Mouse (Mus musculus): ENCODE data around the gene C2. TPM values are rescaled to one million over a fixed set of nuclear protein-coding genes. Genes with fewer than 3 reads are reported as not detected.

Gene C2
- total RNA-seq, 4 experiments from 2014 or later, result 0.73 to 2.3 (median 2.2) TPM

DNA sequence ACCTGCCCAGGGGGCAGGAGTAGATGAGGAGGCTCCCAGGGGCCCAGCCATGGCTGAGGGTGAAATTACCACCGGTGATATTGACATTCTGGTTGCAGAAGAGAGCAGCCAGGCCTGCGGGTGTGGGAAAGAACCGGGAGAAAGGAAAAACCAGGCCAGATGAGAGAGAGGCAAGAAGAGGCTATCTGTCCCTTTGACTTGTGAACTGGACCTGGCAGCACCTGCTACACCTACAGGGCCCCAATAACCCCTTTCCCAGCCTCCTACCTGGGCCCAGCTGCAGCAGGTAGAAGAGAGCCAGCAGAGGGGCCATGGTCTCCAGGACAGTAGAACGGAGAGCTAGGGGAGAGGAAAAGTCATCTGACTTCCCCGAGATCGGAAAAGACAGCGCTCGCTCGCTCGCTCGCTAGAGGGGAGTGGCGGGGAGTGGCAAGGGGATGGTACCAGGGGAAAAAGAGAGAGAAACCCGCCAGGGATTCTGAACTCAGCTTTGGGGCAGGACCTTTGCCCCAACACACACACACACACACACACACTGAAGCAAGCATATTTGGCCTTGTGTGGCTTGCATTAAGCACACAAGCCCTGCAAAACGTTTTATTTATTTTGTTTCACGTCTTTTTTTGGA is 16.3 kb downstream of the C2 start, which contains the start of gene Gm20547:
TSS of gene Gm20547 (minus strand) at position 360 of the 628 bp plus-strand sequence.
- DNase-seq (ENCODE audit: low spot score in 2 of 2), result no peak

DNA sequence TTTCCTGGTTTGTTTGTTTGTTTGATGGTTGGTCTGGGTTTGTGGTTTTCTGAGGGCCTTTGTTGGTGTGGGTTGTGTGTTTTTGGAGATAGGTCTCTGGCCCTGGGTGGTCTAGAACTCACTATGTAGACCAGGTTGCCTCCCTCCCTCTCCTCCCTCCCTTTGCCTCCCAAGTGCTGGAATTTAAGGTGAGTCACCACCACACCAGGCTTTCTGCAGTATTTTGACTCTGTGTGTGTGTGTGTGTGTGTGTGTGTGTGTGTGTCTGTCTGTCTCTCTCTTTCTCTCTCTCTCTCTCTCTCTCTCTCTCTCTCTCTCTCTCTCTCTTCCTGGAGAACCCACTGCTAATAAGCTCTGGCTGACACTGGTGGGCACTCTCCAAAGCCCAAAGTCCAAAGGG is 16.9 kb downstream of the C2 start:
- no peak for DNase-seq (ENCODE audit: low spot score in 2 of 2)

DNA sequence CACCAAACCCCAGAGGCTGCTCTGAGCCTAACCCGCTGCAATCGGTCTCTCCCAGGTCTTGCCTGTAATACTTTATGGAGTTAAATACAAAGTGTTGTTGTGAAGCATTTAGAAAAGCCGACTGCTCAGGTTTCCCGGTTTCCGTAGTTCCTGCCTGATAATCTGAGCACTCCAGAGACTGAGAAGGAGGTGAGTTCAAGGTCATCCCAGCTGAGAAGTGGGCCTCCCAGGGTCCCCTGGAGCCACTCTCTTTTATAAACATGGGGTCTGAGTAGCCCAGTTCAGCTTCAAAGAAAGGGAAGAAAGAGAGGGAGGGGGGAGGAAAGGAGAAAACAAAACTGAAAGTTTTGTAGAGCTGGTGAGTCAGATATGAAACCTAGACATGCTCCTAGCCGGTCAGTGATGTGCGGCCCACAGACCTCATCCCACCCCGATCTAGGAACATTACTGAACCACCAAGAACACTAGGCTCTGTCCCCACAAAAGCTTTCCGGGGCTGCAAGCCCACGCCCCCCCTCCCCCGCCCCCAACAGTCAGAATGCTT is 18.7 kb downstream of the C2 start, which contains the start of gene Zbtb12:
TSS of gene Zbtb12 (plus strand) at position 148 of the 544 bp plus-strand sequence.
- DNase-seq (ENCODE audit: low spot score in 2 of 2), result no peak

DNA sequence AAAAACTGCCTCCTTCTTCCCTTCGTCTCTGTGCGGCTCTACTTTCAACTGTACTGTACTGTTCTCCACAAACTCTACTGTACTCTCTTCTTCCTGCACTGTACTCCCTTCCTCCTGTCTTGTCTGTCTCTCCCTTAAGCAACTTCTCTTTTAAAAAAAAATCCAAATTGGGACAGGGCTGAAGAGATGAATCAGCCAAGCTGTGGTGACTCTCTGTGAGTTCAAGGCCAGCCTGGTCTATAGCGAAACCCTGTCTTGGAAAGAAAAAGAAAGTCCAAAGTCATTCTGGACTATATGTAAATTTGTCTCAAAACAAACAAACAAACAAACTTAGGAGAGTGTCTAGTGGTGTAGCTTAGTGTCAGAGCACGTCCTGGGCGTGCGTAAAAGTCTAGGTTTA is 23.7 kb downstream of the C2 start:
- DNase-seq (ENCODE audit: low spot score in 2 of 2), result no peak

DNA sequence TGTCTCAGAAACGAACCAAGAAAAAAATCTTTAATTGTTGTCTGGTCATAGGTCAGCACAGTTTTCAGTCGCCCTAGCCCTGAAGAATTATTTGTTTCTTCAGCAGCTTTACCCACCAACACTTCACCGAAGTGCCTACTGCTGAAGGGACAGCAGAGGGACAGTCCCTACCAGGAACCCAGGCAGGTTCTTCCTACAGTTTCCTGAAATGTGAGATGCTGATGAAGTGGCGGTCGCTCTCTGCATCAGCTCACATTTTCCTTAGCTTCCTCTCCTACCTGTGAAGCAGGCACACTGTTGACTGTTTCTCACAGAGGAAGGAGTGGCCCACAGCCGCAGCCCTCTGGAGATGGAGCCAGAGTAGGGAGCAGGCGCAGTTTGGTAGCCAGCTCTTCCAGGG is 32.1 kb downstream of the C2 start:
- DNase-seq (ENCODE audit: low spot score in 2 of 2), result no peak

DNA sequence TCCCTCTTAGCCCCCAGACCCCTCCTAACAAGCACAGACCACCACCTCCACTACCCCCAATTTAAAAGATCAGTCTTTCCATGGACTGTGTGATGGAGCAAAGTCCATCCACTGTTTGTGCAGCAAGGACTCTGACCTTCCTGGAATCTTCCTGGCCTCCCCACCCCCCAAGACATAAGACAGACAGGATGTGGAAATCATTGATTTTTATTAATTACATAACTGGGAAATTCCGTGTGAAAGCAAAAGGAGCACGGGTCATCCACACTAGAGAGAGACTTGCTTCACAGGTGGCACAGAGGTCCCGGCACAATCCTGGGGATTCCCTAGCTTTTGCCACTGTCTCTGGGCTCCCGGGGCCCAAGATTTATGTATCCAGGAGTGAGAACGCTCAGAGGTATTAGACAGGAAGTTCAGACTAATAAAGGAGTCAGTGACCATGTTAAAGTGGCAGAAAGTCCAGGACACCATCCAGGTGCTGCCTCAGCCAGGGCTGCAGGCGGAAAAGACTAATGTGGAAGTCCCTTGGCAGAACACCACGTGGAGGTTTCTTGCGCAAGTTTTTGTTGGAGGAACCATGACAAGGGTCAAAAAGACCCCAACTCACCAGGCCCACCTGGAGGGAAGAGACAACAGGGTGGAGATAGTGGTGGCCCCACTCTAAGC is 35.5 kb downstream of the C2 start, which contains the start of gene Cfb:
TSS of gene Cfb (minus strand) at position 103 of the 666 bp plus-strand sequence.
- no peak for DNase-seq (ENCODE audit: low spot score in 2 of 2)

DNA sequence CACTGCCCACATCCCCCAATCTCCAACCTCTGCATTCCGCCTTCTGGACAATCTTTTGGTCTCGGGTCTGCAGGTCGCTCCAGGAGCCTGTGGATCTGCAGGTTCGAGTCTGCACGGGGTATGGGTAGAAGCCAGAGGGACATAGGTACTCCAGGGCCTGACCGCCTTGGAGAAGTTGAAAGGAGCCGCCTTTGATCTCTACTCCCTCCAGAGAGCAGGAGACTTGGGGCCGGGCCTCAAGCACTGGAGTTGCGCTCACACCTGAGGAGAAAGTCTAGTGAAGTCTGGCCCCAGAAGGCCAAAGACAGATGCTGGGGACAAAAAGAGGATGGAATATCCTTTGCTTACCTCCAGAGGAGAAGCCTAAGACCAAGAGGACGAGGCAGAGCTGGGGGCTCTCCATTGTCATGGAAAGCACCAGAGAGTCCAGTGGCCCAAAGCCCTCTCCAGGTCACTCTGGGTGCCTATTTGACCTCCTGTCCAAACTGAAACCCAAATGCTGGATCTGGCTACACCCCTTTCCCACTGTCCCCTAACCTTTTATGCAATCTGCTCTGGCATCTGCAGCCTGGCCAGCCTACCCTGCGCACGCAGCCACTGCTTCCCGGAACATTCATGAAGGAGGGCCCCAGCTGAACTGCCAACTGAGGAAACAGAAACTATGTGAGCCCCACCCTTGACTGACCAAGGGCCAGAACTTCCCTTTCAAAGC is 36.2 kb downstream of the C2 start:
- DNase-seq (ENCODE audit: low spot score in 2 of 2), result peak in 1 of 2 experiments; percentile 28

DNA sequence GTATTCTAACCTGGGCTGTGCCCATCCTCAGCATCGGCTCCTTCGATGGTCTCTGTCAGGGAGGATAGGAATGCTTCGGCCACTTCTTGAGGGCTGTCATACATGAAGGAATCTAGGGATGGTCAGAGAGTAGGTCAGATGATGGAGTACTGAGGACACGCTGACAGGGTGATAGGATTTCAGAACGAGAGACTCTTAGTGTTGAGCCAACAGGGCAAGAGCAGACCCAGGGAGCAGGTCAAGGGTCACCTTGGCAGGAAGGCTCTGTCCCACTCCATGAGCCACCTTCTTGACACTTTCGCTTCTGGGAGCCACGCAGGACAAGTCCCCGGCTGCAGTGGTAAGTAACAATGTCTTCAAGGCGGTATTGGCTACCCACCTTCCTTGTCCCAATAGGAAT is 37.6 kb downstream of the C2 start:
- no peak for DNase-seq (ENCODE audit: low spot score in 2 of 2)

DNA sequence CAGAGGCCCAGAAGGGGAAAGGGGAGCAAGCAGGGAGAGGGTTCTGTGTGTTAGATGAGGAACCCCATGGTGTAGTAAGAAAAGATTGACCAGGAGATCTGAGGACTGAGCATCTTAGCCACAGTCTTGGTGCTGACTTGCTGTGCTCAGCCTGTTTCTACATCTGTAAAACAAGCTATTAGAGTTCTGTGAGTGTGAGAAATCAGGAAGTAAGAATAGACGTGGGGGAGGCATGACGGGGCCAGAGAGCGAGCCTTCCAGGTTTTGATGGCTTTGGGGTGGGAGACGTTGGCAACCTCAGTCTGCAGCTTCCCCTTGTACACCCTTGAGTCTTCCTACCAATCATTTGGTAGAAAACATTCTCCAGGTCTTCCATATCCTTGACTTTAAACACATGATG is 39.4 kb downstream of the C2 start:
- no peak for DNase-seq (ENCODE audit: low spot score in 2 of 2)

DNA sequence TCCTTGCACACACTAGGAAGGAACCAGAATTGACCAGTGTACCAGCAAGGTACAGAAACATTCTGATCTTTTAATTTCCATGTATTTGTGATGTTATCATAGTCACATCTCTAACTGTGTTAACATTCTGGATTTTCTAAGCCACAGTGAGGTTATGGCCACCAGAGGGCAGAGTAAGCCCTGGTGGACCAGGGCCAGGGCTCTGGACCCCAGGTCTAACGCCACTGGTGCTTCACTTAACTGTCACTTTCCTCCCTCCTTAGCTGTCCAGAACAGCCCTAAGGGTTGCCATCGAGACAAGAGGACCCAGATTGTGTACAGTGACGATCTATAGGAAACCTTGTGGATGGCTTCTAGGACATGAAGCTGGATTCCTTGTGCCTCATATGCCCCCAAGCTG is 42.2 kb downstream of the C2 start:
- DNase-seq (ENCODE audit: low spot score in 2 of 2), result peak in 1 of 2 experiments; percentile 32

DNA sequence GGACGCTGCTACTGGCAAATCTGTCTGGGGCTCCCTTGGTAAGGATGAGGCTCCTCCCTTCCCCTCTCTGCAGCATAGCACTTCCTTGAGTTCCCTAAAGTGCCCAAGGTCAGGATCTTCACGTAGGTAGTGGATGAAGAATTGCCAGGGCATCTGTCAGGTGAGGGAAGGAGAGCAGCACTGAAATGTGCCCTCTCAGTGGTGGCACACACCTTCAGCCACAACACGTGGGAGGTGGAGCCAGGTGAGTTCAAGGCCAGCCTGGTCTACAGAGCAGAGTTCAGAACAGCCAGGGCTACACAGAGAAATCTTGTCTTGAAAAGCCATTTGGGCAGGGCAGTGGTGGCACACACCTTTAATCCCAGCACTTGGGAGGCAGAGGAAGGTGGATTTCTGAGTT is 43.3 kb downstream of the C2 start:
- no peak for DNase-seq (ENCODE audit: low spot score in 2 of 2)

DNA sequence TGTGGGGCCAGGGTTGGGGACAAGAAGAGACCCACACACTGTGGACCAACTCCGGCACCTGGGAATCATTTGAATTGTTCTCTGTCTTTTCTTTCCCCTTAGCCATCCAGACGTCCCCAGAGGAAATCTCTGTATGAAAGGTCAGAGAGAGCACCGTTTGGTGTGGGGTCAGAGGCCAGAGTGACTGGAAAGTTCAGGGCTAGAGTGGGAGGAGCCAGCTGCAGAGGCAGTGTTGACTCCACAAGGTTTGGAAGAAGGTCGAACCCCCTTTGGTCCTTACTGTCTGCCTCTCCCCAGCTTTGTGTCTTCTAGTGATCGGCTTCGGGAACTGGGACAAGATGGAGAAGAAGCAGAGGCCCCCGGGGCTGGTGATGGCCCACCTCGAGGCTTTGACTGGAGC is 44.6 kb downstream of the C2 start:
- DNase-seq (ENCODE audit: low spot score in 2 of 2), result no peak

DNA sequence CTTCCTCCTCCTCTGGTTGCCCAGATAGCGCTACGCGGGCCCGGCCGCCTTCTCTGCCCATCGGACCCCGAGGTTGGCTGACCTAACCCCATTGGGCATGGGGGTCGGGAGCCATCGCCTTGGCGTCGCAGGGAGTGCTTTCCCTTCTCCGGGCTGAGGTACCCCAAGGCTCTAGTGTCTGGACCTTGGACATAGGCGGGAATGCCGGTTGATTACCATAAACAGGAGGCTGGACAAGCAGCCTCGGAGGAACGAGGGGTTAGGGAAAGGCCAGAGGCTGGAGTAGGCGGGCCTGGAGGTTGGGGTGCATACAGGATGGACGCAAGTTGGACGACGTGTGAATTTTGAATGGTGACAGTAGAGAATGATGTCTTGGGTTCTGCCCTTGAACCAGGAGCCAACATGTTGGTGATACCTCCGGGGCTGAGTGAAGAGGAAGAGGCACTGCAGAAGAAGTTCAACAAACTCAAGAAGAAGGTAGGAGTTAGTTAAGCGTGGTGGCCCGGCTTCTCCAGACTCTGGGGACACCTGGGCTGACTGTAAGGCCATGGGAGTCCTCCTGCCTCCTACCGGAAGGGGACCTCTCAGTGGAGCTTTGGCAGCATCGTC is 47.4 kb downstream of the C2 start:
- DNase-seq (ENCODE audit: low spot score in 2 of 2), result no peak

DNA sequence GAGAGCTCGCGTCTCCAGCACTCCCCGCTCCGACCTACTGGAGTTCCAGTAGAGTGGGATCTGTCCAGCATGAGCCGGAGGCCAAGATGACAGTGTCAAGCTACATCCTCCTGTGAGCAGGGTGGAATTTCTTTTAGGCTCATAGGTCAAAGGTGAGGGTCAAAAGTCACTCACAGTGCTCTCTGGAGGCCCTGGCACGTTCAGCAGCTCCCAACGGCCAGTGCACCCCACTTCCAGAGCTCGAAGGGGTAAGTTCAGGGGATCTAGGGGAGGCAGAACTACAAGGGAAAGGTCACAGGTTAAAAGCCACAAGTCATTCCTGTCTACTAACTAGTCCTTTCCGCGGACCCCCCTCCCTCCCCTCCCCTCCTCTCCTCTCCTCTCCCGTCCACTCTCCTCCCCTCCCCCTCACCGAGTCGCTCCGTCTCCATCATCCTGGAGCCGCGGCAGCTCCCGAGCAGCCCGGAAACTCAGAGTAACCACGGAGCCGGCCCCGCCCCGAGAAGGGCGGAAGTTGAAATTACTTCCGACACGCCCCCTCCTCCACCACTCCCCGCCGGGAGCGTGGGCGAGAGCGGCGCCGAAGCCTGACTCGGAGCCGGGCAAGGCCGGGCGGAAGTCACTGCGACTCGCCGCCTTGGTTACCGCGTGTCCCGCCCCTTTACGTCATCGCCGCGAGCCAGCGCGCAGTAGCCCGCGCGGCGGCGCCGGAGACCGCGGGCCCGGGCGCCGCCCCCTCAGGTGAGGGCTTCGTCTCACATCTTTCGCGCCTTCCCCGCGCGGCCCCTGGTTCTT is 48.1 kb downstream of the C2 start, which contains the start of the genes Skiv2l and Nelfe:
TSS of gene Skiv2l (minus strand) at position 489 of the 795 bp plus-strand sequence.
TSS of gene Nelfe (plus strand) at position 670 of the 795 bp plus-strand sequence.
- DNase-seq (ENCODE audit: low spot score in 2 of 2), result peak; percentile 95 to 96

DNA sequence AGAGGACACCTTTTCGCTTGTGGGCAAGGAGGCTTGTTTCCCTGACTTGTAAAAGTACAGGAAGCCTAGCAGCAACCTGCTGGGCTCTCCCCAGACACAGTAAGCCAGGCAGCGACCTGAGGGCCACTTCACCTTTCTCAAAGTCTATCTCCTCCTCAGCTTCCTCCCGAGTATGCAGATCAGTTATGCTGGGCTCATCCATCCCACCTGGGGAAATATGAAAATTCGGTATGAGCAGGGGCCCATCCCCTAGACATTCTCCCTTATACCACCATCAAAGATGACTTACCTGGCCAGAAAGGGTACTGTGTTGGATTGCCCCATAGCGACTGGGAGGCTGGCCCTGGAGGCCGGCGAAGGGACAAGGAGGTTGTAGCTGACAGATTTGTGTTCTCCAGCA is 50.5 kb downstream of the C2 start:
- DNase-seq (ENCODE audit: low spot score in 2 of 2), result no peak

DNA sequence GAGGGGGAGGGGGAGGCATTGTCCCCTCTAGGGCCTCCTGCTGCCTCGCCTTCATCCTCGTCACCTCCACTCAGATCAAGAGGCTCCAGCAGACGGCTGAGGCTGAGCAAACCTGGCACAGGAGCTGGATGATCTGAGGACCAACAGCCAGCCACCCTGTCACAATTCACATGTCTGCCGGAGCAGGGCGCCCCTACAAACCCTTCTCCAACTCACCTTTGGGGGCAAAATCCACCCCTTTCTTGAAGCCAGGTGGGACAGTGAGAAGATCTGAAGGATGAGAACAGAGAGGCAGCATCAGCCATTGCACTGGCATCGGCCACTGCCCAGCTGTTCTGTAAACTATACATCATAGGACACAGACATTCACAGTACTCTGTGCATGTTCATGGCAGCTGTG is 50.9 kb downstream of the C2 start:
- no peak for DNase-seq (ENCODE audit: low spot score in 2 of 2)

DNA sequence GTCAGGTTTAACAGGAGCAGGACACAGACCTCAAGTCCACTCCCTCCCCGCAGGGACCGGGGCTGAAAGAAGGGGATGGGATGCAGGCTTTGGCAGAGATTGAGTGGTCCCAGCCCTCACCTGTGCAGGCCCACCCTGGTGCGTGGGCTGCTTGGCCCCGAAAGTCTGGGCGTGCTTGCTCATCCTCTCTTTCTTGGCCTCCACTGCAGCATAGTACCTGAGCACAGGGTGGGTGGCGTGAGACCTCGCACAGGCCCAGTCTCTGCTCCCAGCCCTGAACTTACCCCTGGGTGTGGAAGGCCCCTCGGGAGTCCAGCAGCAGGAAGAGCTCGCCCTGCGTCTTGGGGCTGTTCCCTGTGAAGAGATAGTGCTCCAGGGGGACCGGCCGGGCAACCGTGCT is 53.2 kb downstream of the C2 start:
- no peak for DNase-seq (ENCODE audit: low spot score in 2 of 2)

DNA sequence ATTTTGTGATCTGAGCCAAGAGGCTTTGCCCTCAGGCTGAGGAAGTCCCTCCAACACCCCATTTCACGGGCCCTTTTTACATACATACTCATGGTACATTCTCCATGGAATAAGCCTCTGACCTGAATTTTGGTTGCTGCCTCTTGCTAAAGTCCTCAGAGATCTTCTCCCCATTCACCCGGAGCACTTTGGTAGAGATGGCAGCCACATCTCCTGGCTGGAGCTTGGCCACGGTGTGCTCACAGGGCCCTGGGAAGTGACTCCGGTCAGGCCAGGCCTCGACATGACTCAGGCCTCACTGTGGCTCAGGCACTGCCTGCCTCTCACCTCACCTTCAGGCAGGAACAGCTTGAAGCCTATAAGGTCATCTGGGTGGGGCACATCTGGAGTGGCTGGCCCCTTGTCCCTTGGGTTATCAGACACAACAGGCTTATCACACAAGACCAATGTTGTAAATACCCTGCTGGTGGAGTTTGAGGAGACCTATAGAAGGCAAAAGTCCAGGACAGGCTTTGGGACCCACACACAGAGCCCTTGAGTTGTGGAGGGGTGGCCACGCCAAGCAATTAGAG is 57.2 kb downstream of the C2 start:
- no peak for DNase-seq (ENCODE audit: low spot score in 2 of 2)

DNA sequence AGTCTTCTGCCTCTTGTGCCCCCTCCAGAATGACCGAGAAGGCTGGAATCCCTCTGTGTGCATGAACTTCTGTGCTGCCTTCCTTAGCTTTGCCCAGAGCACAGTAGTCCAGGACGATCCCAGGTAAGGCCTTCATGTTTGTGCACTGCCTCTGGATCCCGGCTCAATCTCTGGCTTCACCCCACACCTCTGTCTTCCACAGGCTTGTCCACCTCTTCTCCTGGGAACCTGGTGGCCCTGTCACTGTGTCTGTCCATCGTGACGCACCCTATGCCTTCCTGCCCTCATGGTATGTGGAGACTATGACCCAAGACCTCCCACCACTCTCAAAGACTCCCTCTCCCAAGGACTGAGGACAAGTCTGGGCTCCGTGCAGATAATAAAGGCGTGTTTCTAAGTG is 59.3 kb downstream of the C2 start:
- DNase-seq (ENCODE audit: low spot score in 2 of 2), result no peak
